Mouse (Mus musculus) lung, postnatal 0 days (tissue): ENCODE measurements around the gene Col6a6.

Source experiments
- CTCF ChIP-seq: IDR thresholded peaks from 2 replicates; pipeline ENCODE4 v1.5.1; 2016; ENCODE audit warnings: antibody characterized with exemption, mild to moderate bottlenecking
- EP300 ChIP-seq: IDR thresholded peaks from 2 replicates; pipeline ENCODE4 v1.6.1; 2016; ENCODE audit warnings: antibody characterized with exemption, mild to moderate bottlenecking, control low read depth

GRCm38 (mm10) chr9:105876124-105876523, 48.2 kb upstream of the Col6a6 start:
- no peak for TF ChIP-seq CTCF
- TF ChIP-seq EP300, result no peak
